Mouse (Mus musculus) embryonic facial prominence, embryonic 15.5 days (tissue): ENCODE results near the gene Kif4. TPM values are rescaled to one million over a fixed set of nuclear protein-coding genes. Genes with fewer than 3 reads are reported as not detected.

Experiments used
- ATAC-seq: fragments of 200-750 bp; cut with Nextera tagmentation; 2 replicates; pipeline ENCODE4 v1.8.0; 2017; ENCODE audit warnings: low read depth, moderate TSS enrichment; ENCODE audit not compliant: insufficient number of reproducible peaks, low FRiP score, low TSS enrichment
- H3K27ac ChIP-seq: fragments of 300-500 bp; sonication (generic); replicated peaks from 2 replicates; pipeline ENCODE4 v1.5.1; 2015; ENCODE audit warnings: mild to moderate bottlenecking, inconsistent platforms
- H3K27me3 ChIP-seq: fragments of 300-500 bp; sonication (generic); 2 replicates; pipeline ENCODE4 v1.6.1; 2015; ENCODE audit warnings: inconsistent platforms
- H3K36me3 ChIP-seq: fragments of 300-500 bp; sonication (generic); 2 replicates; pipeline ENCODE4 v1.6.1; 2015; ENCODE audit warnings: mild to moderate bottlenecking, inconsistent platforms
- H3K4me1 ChIP-seq: fragments of 300-500 bp; sonication (generic); 2 replicates; pipeline ENCODE4 v1.6.1; 2015; ENCODE audit warnings: inconsistent platforms
- H3K4me2 ChIP-seq: fragments of 300-500 bp; sonication (generic); replicated peaks from 2 replicates; pipeline ENCODE4 v1.6.1; 2015; ENCODE audit warnings: mild to moderate bottlenecking, inconsistent platforms
- H3K4me3 ChIP-seq: fragments of 300-500 bp; sonication (generic); replicated peaks from 2 replicates; pipeline ENCODE4 v1.5.1; 2015; ENCODE audit warnings: mild to moderate bottlenecking, inconsistent platforms
- H3K9ac ChIP-seq: fragments of 300-500 bp; sonication (generic); 2 replicates; pipeline ENCODE4 v1.6.1; 2015; ENCODE audit warnings: inconsistent platforms
- H3K9me3 ChIP-seq: fragments of 300-500 bp; sonication (generic); replicated peaks from 2 replicates; pipeline ENCODE4 v1.6.1; 2016; ENCODE audit warnings: inconsistent platforms
- WGBS: fragments of 180-500 bp; shearing (Covaris S2); methylation state at CpG from one replicate; pipeline ENCODE4 v1.1.7; 2015; 5-methylcytosine and 5-hydroxymethylcytosine counted together
- polyA plus RNA-seq: library from polyadenylated mRNA; unstranded; fragments of >200 nt; fragmentation: Nextera tagmentation; extraction: Ambion mirVana; gene quantifications from 2 replicates; pipeline ENCODE4 v1.2.1, GENCODE M21; 2015

Kif4 gene
- polyA plus RNA-seq, 1 experiment from 2014 or later: 19.6 TPM

DNA sequence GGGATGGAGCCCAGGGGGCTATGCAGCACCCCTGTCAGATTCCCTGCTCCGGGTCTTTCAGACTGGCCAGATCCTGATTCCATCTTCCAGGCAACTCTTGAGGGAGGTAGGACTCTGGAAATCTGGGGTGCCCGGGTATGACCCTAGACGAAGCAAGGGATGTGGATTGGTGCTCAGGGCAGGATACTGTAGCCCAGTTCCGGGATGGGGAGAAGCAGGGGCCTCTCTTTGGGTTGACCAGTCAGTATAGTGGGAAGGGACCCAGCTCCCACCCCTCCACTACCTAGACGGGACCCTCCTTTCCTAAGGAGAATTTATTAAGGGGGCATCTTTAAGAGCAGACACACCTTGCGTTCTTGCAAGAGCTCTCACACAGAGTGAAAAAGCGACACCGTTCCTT lies 104.7 kb downstream of the Kif4 start:
- Histone ChIP-seq H3K9me3 (no peaks in the 10 kb centered on the region), H3K27me3 (peaks cover 12% of the 10 kb centered on the region), H3K9ac (no peak overlapping the region), H3K4me1 (peaks cover 12% of the 10 kb centered on the region; the same call in 1 of the 2 replicates), H3K4me3 (peak overlapping the region; percentile 24), H3K4me2 (peak overlapping the region; percentile 37), H3K36me3 (no peaks in the 10 kb centered on the region), H3K27ac (no peak overlapping the region)
- 38% methylated on average over 8 of the region's 8 CpGs for WGBS
- no peak for ATAC-seq

DNA sequence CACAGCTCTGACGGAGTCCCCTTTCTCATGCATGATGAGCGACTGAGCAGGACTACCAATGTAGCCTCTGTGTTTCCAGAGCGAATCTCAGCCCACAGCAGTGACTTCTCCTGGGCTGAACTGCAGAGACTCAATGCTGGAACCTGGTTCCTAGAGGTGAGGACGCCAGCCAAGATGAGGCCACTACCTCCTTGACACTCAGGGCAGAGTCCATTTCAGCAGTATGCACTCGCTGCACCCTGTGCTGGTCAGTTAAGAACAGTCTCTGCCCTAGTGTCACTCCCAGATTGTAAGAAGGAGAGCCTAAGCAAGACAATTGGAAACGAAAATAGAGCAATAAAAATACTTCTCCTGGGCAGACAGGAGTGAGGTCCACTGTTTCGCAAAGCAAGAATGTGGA lies 108.8 kb downstream of the Kif4 start:
- H3K27ac ChIP-seq: no peak overlapping the region
- no peak for ATAC-seq
- 70% methylated on average over 7 of the region's 7 CpGs for WGBS

DNA sequence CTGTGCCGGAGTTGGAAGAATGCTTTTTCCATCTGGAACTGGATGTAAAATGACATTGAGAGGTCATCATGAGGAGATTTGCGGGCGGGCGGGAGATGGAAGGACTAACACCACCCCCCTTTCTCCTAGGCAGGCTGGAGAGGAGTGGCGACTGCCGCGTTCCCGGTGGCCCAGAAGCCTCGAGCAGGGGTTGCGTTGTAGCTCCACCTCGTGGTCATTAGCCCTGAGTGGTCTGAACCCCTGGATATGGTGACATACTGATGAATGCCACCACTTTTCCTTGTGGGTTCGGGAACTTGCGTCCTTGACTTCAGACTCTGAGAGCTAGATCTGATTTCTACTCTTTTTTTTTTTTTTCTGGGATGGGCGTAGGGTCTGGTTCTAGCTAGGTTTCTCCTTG lies 113.4 kb downstream of the Kif4 start:
- Histone ChIP-seq H3K9me3 (no peaks in the 10 kb centered on the region), H3K27ac (no peak overlapping the region), H3K4me1 (no peaks in the 10 kb centered on the region), H3K36me3 (no peaks in the 10 kb centered on the region), H3K4me3 (peak overlapping the region; percentile 35), H3K4me2 (peak overlapping the region; percentile 49), H3K9ac (no peak overlapping the region), H3K27me3 (peaks cover 11% of the 10 kb centered on the region; the same call in 1 of the 2 replicates)
- WGBS: 23% methylated on average over 14 of the region's 14 CpGs
- no peak for ATAC-seq

More for the DNA sequence above, 108.8 kb downstream of the Kif4 start:
- H3K4me2 ChIP-seq: no peak overlapping the region
- H3K9me3 ChIP-seq: no peaks in the 10 kb centered on the region
- peaks cover 9% of the 10 kb centered on the region; the same call in 1 of the 2 replicates for H3K4me1 ChIP-seq
- no peak overlapping the region for H3K4me3 ChIP-seq
- H3K27me3 ChIP-seq: peaks cover 21% of the 10 kb centered on the region
- no peak overlapping the region for H3K9ac ChIP-seq
- no peaks in the 10 kb centered on the region for H3K36me3 ChIP-seq

DNA sequence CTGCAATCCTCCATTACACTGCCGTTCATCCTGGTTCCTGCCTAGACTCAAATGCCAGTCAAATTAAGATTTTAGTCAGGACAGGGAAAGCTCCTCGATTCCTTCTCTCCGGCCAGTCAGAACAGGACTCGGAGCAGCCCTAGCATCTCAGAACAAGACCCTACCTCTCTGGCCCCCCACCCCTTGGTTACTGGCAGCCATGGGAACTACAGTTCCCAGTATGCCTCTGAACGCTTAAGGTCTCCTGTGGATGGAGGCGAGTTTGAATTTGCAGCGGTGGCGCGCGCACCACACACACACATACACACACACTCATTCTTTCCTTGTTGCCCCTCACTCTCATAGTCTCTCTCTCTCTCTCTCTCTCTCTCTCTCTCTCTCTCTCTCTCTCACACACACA lies 113.9 kb downstream of the Kif4 start:
- ATAC-seq: no peak
- peak overlapping the region; percentile 35 for H3K4me3 ChIP-seq
- WGBS: 22% methylated on average over 10 of the region's 10 CpGs

DNA sequence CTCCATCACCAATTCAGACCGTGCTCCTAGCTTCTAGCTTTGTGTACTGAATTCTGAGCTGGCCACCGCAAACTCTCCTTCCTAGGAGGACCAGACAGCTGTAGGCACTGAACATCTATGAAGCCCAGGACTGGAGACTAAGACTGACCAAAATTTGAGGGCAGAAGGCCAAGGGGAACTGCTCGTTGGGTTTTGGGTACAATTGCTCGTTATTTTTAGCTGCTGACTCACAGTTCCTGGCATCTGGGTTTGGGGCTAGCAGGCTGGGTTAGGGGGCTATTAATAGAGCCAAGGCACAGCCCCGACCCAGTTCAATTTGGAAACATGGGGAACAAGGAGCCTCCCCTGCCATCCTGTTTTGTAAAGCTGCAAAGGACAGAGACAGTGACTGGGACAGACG lies 115.2 kb downstream of the Kif4 start:
- Histone ChIP-seq H3K36me3 (no peaks in the 10 kb centered on the region), H3K9ac (no peak overlapping the region), H3K4me3 (no peak overlapping the region), H3K4me2 (no peak overlapping the region), H3K27me3 (peaks cover 11% of the 10 kb centered on the region; the same call in 1 of the 2 replicates), H3K27ac (no peak overlapping the region), H3K4me1 (no peaks in the 10 kb centered on the region), H3K9me3 (no peaks in the 10 kb centered on the region)
- ATAC-seq: no peak
- WGBS: 54% methylated on average over 6 of the region's 6 CpGs

More for the DNA sequence above, 113.9 kb downstream of the Kif4 start:
- Histone ChIP-seq H3K9me3 (no peaks in the 10 kb centered on the region), H3K4me1 (no peaks in the 10 kb centered on the region), H3K27ac (no peak overlapping the region), H3K4me2 (peak overlapping the region; percentile 49), H3K27me3 (peaks cover 11% of the 10 kb centered on the region; the same call in 1 of the 2 replicates), H3K36me3 (no peaks in the 10 kb centered on the region), H3K9ac (no peak overlapping the region)

DNA sequence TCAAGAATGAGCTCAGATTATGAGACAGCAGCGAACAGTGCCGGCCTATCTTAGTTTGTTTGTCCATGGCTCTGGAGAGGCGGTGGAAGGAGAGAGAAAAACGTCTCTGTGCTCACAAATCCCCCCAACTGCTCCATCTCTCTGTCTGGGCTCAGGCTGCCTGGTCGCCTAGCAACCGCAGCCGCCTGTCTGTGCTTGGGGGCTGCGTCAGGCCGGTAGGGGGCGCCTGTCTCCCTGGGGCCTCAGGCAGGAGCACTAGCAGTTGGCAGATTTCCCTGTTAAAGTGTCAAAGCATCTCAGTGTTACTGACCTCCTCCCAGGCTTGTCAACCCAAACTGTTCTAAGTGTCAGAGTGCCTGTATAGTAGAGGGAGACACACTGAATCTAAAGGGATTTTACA lies 116.4 kb downstream of the Kif4 start:
- Histone ChIP-seq H3K9me3 (no peaks in the 10 kb centered on the region), H3K27ac (no peak overlapping the region), H3K4me1 (no peaks in the 10 kb centered on the region), H3K36me3 (no peaks in the 10 kb centered on the region), H3K4me3 (no peak overlapping the region), H3K9ac (no peak overlapping the region), H3K4me2 (no peak overlapping the region), H3K27me3 (peaks cover 11% of the 10 kb centered on the region; the same call in 1 of the 2 replicates)
- no peak for ATAC-seq
- 15% methylated on average over 10 of the region's 10 CpGs for WGBS

DNA sequence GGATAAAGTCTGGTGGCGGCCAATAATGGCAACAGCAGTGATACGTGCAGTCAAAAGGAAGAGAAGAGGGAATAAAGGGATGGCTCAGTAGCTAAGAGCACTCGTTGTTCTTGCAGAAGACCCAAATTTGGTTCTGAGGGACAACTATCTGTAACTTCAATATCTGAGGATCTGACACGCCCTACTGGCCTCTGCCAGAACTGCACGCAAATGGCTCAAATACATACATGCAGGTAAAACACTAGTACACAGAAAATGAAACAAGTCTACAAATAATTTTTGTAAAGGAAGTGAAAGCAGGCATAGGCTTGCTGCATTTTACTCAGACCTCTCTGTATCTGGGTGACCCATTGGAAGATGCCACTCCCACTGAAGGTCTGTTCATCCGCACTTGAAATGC lies 140.3 kb downstream of the Kif4 start:
- H3K4me2 ChIP-seq: no peak overlapping the region
- H3K4me3 ChIP-seq: no peak overlapping the region
- peaks cover 14% of the 10 kb centered on the region for H3K27me3 ChIP-seq
- H3K9ac ChIP-seq: no peak overlapping the region
- ATAC-seq: no peak
- 82% methylated on average over 6 of the region's 6 CpGs for WGBS
- 0 out of 2 replicates have a peak, but pooled peaks cover 7% of the 10 kb centered on the region for H3K4me1 ChIP-seq
- no peaks in the 10 kb centered on the region for H3K9me3 ChIP-seq
- H3K27ac ChIP-seq: no peak overlapping the region
- H3K36me3 ChIP-seq: no peaks in the 10 kb centered on the region

DNA sequence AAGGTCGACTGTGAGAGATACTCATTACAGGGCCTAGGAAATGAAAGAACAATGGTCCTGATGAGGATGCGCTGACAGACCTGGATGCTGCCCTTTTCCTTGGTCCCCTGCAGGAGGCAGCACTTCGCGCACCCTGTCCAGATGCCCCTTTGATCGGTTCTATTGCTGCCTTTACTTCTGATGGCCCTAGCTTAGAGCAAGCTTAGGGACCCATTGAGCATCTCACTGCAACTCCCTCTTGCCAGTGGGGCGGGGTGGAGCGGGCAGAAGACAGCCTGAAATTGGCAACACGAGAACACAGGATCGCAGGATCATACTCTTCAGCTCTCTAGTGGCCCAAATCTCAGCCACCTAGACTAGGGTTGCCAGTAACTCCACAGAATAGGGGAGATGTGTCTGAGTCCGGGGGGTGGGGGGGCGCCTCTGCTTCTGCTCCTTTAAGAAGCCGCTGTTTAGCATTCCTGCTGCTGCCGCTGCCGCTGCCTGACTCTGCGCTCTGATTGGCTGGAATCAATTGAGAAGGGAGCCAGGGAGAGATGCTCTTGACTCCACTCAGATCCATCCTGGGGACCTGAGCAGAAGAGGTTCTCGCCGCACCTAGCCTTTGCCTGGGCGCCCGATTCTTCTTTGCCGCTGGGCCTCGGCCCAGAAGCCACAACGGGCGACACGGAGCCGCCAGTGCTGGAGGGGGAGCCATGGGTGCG lies 141.8 kb downstream of the Kif4 start, which contains the start of gene Dlg3:
Gene Dlg3, plus strand, starts transcription at position 542 of the 704 bp plus-strand sequence.
- Histone ChIP-seq H3K27me3 (peaks cover 14% of the 10 kb centered on the region), H3K4me3 (peak within 1 kb of the TSS; percentile 44), H3K27ac (no peak within 1 kb of the TSS), H3K9me3 (no peaks in the 10 kb centered on the region), H3K9ac (no peak within 1 kb of the TSS), H3K4me2 (peak within 1 kb of the TSS; percentile 83), H3K36me3 (no peaks in the 10 kb centered on the region), H3K4me1 (0 out of 2 replicates have a peak, but pooled peaks cover 7% of the 10 kb centered on the region)
- WGBS: 15% methylated on average over 26 of the region's 26 CpGs
- ATAC-seq: no peak

DNA sequence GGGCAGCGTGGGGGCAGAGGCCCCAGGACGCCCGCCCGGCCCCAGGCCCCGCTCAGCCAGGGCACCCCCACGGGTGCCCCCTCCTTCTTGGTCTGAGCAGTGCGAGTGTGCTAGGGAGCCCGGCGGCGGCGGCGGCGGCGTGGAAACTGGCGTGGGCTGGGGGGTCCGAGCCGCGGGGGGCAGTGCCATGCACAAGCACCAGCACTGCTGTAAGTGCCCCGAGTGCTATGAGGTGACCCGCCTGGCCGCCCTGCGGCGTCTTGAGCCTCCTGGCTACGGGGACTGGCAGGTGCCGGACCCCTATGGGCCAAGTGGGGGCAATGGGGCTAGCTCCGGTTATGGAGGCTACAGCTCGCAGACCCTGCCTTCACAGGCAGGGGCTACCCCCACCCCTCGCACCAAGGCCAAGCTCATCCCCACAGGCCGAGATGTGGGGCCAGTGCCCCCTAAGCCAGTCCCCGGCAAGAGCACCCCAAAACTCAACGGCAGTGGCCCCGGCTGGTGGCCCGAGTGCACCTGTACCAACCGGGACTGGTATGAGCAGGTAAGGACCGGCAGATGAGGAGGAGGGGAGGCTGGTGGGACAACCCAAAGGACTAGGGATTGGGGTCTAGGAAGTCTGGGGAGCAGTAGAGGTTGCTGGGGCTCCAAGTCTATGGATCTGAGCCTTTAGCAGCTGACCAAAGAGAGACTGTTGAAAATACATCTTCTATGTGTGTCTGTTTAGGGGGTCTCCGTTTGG lies 142.5 kb downstream of the Kif4 start:
- H3K4me2 ChIP-seq: peak overlapping the region; percentile 83
- 31% methylated on average over 18 of the region's 36 CpGs for WGBS

DNA sequence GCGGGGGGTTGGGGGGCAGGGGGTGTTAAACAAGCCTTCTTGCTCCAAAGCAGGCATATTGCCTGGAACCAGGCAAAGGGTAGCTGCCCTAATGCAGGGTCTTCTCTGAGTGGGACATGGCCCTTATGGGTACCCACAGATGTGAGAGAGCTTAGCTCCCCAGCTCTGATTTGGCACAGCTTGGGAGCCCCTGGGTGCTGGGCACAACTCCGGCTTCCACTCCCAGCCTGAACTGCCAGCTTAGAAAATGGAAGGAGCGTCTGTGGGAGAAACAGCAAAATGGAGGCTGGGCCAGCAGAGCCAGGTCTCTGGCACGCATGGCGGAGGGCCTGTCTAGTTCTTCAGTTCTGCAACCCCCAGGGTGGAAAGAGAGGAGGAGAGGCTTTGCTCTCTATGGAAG lies 143.7 kb downstream of the Kif4 start:
- no peak overlapping the region for H3K4me3 ChIP-seq
- H3K27ac ChIP-seq: no peak overlapping the region
- H3K9ac ChIP-seq: no peak overlapping the region
- ATAC-seq: no peak
- H3K9me3 ChIP-seq: no peaks in the 10 kb centered on the region
- H3K27me3 ChIP-seq: peaks cover 14% of the 10 kb centered on the region
- 0 out of 2 replicates have a peak, but pooled peaks cover 7% of the 10 kb centered on the region for H3K4me1 ChIP-seq
- 81% methylated on average over 5 of the region's 5 CpGs for WGBS
- H3K4me2 ChIP-seq: no peak overlapping the region
- no peaks in the 10 kb centered on the region for H3K36me3 ChIP-seq

More for the DNA sequence above, 142.5 kb downstream of the Kif4 start:
- Histone ChIP-seq H3K9me3 (no peaks in the 10 kb centered on the region), H3K36me3 (no peaks in the 10 kb centered on the region), H3K4me1 (0 out of 2 replicates have a peak, but pooled peaks cover 7% of the 10 kb centered on the region), H3K4me3 (peak overlapping the region; percentile 44), H3K27ac (no peak overlapping the region), H3K27me3 (peaks cover 14% of the 10 kb centered on the region), H3K9ac (no peak overlapping the region)
- ATAC-seq: peak; percentile 11; the same call in 1 of the 2 replicates

DNA sequence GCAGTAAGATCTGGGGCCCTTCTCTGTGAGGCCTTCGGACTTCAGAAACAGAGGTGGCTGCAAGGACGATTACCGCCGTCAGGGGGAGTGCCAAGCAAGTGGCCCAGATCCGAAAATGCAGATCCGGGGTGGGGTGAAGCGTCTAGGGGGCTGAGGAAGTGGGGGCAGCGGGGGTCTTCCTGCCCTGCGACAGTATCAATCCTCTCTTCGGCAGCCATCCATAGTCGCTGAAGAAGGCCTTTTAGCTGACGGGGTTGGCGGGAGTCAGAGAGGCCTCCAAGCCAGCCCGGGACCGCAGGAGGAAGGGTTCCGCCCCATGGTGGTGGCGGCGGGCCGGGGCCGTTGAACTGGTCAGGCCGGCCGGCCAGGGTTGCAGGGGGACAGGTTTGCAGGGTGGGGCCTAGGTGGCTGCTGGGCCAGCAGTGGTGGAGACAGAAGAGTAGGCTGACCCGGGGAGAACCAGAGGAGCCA lies 148.8 kb downstream of the Kif4 start:
- Histone ChIP-seq H3K4me1 (0 out of 2 replicates have a peak, but pooled peaks cover 6% of the 10 kb centered on the region), H3K9me3 (no peaks in the 10 kb centered on the region), H3K4me3 (peak overlapping the region; percentile 48), H3K4me2 (peak overlapping the region; percentile 52), H3K9ac (peak overlapping the region; percentile 28; the same call in 1 of the 2 replicates), H3K27ac (0 out of 2 replicates have a peak overlapping the region, but pooled peaks have one; percentile 39), H3K36me3 (no peaks in the 10 kb centered on the region), H3K27me3 (no peaks in the 10 kb centered on the region)
- ATAC-seq: peak; percentile 30; the same call in 1 of the 2 replicates
- 19% methylated on average over 22 of the region's 23 CpGs for WGBS
